Mouse (Mus musculus) gastrocnemius, postnatal 4 days (tissue): Measurements from ENCODE around the gene Phlpp1. TPM values are rescaled to one million over a fixed set of nuclear protein-coding genes. Genes with fewer than 3 reads are reported as not detected.

ENCODE experiments used
- DNase-seq, 2 experiments: peaks; one replicate each; pipeline ENCODE4 v3.0.0; 2021 to 2022; ENCODE audit warnings: low spot score in 2 of 2, mixed read lengths in 2 of 2
- total RNA-seq, 2 experiments: library from RNA; stranded (reverse); gene quantifications; 2 replicates each; pipeline ENCODE4 v1.2.3; 2021

Phlpp1 gene
- total RNA-seq, 2 experiments from 2014 or later = 12.7 to 14.3 TPM

- DNase-seq = no peak
These were observed 21.4 kb downstream of the Phlpp1 start for GRCm38 (mm10) chr1:106192864-106193470.

DNA sequence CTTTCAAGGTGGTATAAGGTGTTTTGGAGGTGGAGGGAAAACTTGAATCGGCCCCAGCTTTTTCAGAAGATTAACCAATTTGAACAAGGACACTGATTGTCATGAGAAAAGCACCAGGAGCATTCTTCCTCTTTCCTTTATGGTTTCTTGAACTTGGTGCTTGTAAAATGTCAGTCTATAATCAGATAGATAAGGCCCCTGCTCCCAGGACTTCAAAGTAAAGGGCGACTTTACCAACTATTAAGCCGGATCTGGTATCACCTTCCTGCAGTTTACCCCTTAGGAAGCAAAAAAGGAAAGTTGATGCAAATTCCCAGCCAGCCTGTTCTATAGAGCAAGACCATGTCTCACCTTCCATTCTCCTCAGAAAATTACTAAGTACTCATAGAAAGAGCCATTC lies 21.9 kb downstream of the Phlpp1 start:
- no peak for DNase-seq

- DNase-seq = no peak
These were observed 22.7 kb downstream of the Phlpp1 start for GRCm38 (mm10) chr1:106194263-106194662.

GRCm38 (mm10) chr1:106197991-106198390 lies 26.4 kb downstream of the Phlpp1 start:
- DNase-seq = no peak

- no peak for DNase-seq
These were observed 27.6 kb downstream of the Phlpp1 start for GRCm38 (mm10) chr1:106199109-106199508.

DNA sequence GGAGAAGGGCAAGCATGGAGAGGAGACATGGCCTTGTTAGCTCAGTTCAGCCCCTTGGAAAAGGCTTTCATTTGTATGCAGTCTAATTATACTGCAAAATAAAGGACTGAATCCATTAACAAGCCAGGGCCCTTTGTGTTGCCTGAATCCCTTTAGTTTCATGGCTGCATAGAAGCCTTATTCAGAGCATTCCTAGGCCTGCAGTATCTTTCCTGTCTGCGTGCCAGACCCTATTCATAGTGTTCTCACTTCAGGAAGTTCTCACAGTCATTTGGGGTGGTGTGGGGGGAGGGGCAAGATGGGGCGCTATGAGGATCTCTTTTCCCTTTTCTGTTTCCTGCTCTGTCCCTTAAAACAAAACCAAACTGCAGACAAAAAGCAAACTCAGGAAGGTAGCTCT lies 28.1 kb downstream of the Phlpp1 start:
- peak in 1 of 2 experiments; percentile 20 for DNase-seq

GRCm38 (mm10) chr1:106201025-106201424 lies 29.5 kb downstream of the Phlpp1 start:
- DNase-seq = no peak

GRCm38 (mm10) chr1:106201929-106202328 lies 30.4 kb downstream of the Phlpp1 start:
- DNase-seq = no peak

DNA sequence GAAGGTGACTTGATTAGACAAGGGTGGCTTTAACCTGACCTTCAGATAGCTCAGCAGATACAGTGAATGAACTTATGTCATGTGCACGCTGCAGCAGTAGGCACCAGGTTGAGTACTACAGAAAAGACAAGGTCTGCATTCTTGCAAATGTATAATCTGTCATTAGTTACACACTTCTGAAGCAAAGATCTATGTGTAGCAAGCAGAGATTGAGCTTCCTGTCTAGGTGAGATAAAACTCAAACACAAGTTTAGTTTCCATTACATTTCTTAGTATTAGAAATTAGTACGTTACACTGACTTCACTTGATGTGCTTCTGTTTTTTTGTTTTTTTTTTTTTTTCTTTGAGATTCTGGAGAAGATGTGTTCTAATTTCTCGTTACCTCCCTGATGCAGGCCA lies 32.4 kb downstream of the Phlpp1 start:
- no peak for DNase-seq

DNA sequence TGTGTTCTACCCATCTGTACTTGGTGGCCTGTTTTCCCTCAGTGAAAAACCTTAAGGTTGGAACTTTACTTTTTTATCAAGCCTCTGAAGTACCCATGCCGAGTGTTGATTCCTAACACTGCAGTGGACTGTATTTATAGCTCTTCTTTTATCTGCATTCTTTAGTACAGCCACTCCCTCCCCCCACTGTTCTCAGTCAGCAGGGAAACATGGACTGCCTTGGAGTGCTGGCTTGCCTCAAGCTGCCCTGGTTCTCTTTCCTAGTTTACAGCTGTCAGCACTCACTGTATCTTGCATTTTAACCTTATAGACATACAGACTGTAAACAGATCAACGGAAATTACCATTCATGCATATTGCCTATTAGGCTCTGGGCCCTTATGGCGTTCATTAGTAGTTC lies 32.8 kb downstream of the Phlpp1 start:
- DNase-seq = no peak

DNA sequence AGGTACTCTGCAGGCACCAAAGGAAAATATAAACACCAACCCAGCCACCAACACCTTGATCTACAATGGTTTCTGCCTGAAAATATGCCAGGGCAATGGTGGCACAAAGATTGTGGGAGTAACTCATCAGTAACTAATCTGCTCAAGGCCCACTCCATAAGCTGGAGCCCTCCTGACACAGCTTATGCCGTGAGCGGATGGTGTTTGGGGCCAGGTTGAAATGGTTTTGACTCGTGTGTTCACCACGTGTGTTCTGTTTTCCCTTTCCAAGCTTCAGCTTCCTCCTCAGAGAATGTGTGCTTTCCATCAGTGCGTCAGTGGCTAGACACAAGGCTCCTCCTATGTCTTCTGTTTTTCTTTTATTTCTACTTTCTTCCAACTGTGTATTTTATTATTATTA lies 37.0 kb downstream of the Phlpp1 start:
- DNase-seq = no peak

- no peak for DNase-seq
These were observed 38.9 kb downstream of the Phlpp1 start for GRCm38 (mm10) chr1:106210461-106210860.

DNA sequence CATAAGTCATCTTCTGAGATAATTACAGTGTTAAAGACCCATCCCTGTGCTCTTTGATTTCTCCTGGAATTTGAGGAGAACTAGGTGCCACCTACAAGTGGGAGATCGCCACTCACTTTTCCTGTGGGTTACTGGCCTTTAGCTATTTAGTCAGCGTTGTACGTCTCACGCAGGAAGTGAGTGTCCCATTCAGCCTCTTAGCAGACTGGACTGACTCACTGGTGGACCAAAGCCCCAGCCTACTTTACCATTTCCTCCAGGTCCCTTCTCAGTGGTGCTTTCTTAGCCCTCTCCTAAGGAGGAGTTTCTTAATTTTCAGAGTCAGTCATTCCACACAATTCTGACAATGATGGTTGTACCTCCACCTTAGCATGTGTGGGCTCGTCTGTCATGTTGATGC lies 39.6 kb downstream of the Phlpp1 start:
- no peak for DNase-seq

DNA sequence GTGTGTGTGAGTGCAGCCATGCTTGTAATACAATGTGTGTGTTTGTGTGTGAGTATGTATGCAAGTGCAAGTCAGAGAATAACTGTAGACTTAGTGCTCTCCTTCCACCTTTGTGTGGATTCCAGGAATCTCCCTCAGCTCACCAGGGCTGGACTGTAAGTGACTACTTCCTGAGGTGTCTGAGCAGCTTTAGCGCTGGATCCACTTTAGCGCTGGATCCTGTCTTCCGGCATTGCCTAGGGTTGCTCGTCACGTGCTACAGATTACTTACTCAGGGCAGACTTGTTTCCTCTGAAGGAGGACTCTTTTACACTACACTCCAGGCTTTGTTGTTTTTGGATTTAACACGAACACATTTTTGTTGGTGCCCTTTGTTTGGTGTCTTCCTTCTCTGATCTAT lies 48.9 kb downstream of the Phlpp1 start:
- no peak for DNase-seq

- no peak for DNase-seq
These were observed 49.8 kb downstream of the Phlpp1 start for GRCm38 (mm10) chr1:106221371-106221770.

GRCm38 (mm10) chr1:106221964-106222363 lies 50.4 kb downstream of the Phlpp1 start:
- DNase-seq = no peak

- DNase-seq = no peak
These were observed 55.1 kb downstream of the Phlpp1 start for GRCm38 (mm10) chr1:106226613-106227012.

DNA sequence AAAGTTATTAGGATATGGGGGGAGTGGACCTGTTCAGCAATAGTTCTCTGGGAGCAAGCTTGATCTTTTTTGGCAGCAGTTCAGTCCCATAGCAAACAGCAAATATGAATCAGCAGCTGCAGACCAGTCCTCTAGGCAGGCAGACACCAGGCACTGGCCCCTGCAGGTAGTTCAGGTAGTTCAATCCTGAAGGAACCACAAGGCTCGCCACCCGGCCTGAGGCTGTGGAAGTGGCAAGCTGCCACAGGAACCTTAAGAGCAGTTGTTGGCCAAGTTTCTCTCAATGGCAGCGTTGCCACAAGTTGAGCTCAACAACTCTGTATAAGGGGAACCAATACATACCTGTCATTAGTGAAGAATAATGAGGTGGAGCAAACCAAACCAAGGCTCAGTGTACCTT lies 58.8 kb downstream of the Phlpp1 start:
- no peak for DNase-seq

- no peak for DNase-seq
These were observed 59.8 kb downstream of the Phlpp1 start for GRCm38 (mm10) chr1:106231345-106231744.

DNA sequence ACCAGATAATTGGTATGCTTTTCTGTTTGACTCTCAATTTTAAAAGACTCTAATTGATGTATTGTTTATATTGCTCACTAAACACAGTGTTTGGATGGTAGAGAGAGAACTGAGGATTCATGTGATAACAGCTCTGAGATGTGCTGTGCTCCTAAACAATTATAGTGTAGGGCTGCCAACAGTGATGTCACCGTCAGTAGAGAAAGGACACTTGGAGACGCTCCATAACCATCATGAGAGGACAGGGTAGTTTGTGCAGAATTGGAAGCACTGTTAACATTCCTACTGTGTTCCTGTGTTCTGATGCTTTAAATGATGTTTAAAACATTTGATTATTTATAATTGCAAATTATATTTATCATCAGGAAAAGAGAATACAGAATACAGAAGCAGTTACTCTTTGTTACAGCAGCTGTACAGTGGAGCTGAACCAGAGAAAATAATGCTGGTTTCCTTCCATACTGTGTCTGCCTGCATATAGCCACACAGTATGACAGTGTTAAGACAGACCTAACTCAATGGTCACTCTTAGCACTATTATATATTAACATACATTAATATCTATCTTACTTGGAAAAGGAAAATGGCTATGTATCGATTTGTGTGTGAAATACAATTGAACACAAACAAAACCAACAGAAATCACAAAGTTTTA lies 60.4 kb downstream of the Phlpp1 start:
- no peak for DNase-seq

- DNase-seq = no peak
These were observed 60.9 kb downstream of the Phlpp1 start for GRCm38 (mm10) chr1:106232460-106232850.

- no peak for DNase-seq
These were observed 65.4 kb downstream of the Phlpp1 start for GRCm38 (mm10) chr1:106236986-106237385.

DNA sequence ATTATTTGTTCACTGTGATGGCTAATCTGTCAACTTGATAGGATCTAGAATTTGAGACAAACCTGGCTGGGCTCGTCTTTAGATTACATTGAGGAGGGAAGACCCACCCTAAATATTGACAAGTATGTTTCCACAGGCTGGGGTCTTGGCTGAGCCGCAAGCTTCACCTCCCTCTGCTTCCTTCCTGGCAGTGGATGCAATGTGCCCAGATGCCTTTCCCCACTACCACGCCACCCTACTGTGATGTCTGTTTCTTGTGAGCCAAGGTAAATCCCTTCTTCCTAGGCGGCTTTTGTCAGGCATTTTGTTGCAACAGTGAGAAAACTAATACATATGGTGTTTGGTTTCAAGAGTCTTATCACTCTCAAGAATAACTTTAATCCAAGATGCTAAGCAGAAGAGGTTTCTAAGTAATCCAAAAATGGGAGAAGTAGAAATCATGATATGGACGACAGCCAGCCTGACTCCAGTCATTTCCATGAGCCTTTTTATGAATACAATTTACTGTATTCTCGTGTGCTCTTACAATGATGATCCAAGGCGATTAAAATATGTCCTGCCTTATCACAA lies 68.6 kb downstream of the Phlpp1 start:
- no peak for DNase-seq
